Mouse (Mus musculus) left cerebral cortex, adult 2 months (tissue): ENCODE measurements around the gene Kif2c. TPM values are rescaled to one million over a fixed set of nuclear protein-coding genes. Genes with fewer than 3 reads are reported as not detected.
A peak's percentile ranks its signal among the peaks of the same experiment; 100 is the strongest.

Experiments
- DNase-seq, 2 experiments: peaks; one replicate each; pipeline ENCODE4 v3.0.0; 2021 to 2022; ENCODE audit warnings: low spot score in 2 of 2, mixed read lengths in 1 of 2; ENCODE audit errors: extremely low spot score in 1 of 2
- H3K27ac ChIP-seq: fragments of 200-600 bp; 2 replicates; pipeline ENCODE4 v1.8.1; 2022
- H3K4me3 ChIP-seq: fragments of 200-600 bp; 2 replicates; pipeline ENCODE4 v1.8.1; 2022
- CTCF ChIP-seq: fragments of 200-600 bp; IDR thresholded peaks from 2 replicates; pipeline ENCODE4 v1.8.1; 2022; ENCODE audit warnings: antibody characterized with exemption, mild to moderate bottlenecking, moderate library complexity
- intact Hi-C: fragments of 180-260 bp; cut with DNase I; formaldehyde crosslinking; loops from one replicate; pipeline ENCODE4 v1.15.1; 2025
- microRNA-seq, 2 experiments: library from miRNA; unstranded; fragments of <30 nt; microRNA quantifications; one replicate each; pipeline ENCODE4 v1.2.0; 2021
- total RNA-seq, 2 experiments: library from RNA; stranded (reverse); gene quantifications; 2 replicates each; pipeline ENCODE4 v1.2.3; 2021

Gene Kif2c
- total RNA-seq, 2 experiments from 2014 or later: not detected

GRCm38 (mm10) chr4:117123546-117124217 is 58.8 kb downstream of the Kif2c start:
- no peak for TF ChIP-seq CTCF
- Histone ChIP-seq H3K27ac (no peak overlapping the region), H3K4me3 (no peak overlapping the region)
- no peak for DNase-seq
- intact Hi-C loops: no loop called here

GRCm38 (mm10) chr4:117122209-117122608 is 60.2 kb downstream of the Kif2c start:
- Histone ChIP-seq H3K4me3 (no peak overlapping the region), H3K27ac (no peak overlapping the region)
- no peak for TF ChIP-seq CTCF
- no peak for DNase-seq
- intact Hi-C loops: no loop called here

- TF ChIP-seq CTCF: peak; percentile 87
- Histone ChIP-seq H3K4me3 (peak overlapping the region; percentile 92), H3K27ac (peak overlapping the region; percentile 98)
- peak; percentile 91 to 94 for DNase-seq
- intact Hi-C loops: loop anchor here (2.0 kb wide), 1 partner anchor 126 kb away; the partner anchor contains the start of genes Hectd3 and Urod
Measured at GRCm38 (mm10) chr4:117120445-117121414, 61.7 kb downstream of the Kif2c start.

- intact Hi-C loops: loop anchor here (2.0 kb wide), 1 partner anchor 125 kb away; the partner anchor contains the start of genes Hectd3 and Urod
- no peak for DNase-seq
- TF ChIP-seq CTCF: no peak
- Histone ChIP-seq H3K27ac (peak overlapping the region; percentile 98), H3K4me3 (peak overlapping the region; percentile 92)
Measured at GRCm38 (mm10) chr4:117120052-117120444, 62.4 kb downstream of the Kif2c start.

GRCm38 (mm10) chr4:117119636-117120035 is 62.8 kb downstream of the Kif2c start:
- peak overlapping the region; percentile 98 for H3K27ac ChIP-seq
- intact Hi-C loops: loop anchor here (2.0 kb wide), 1 partner anchor 125 kb away; the partner anchor contains the start of genes Hectd3 and Urod
- no peak for TF ChIP-seq CTCF
- H3K4me3 ChIP-seq: peak overlapping the region; percentile 92
- DNase-seq: no peak

- Histone ChIP-seq H3K4me3 (no peak overlapping the region), H3K27ac (no peak overlapping the region)
- no peak for TF ChIP-seq CTCF
- intact Hi-C loops: no loop called here
- DNase-seq: no peak
Measured at GRCm38 (mm10) chr4:117117931-117118330, 64.5 kb downstream of the Kif2c start.

GRCm38 (mm10) chr4:117115592-117115991 is 66.8 kb downstream of the Kif2c start:
- Histone ChIP-seq H3K4me3 (no peak overlapping the region), H3K27ac (no peak overlapping the region)
- intact Hi-C loops: no loop called here
- DNase-seq: no peak
- no peak for TF ChIP-seq CTCF

- no peak for DNase-seq
- intact Hi-C loops: no loop called here
- TF ChIP-seq CTCF: no peak; the same call in 1 of the 2 replicates
- H3K27ac ChIP-seq: no peak overlapping the region
- no peak overlapping the region for H3K4me3 ChIP-seq
Measured at GRCm38 (mm10) chr4:117113237-117113636, 69.2 kb downstream of the Kif2c start.

- no peak for TF ChIP-seq CTCF
- intact Hi-C loops: no loop called here
- H3K4me3 ChIP-seq: no peak overlapping the region
- DNase-seq: no peak
- no peak overlapping the region for H3K27ac ChIP-seq
Measured at GRCm38 (mm10) chr4:117110985-117111384, 71.5 kb downstream of the Kif2c start.

- H3K27ac ChIP-seq: no peak overlapping the region
- DNase-seq: no peak
Measured at GRCm38 (mm10) chr4:117110249-117110648, 72.2 kb downstream of the Kif2c start.

More at GRCm38 (mm10) chr4:117110249-117110648, 72.2 kb downstream of the Kif2c start:
- no peak for TF ChIP-seq CTCF
- H3K4me3 ChIP-seq: no peak overlapping the region
- intact Hi-C loops: no loop called here

Small RNA genes lying within 50 kb of the gene (microRNA-seq; reads per million reads assigned to microRNA genes)
- gene Gm22398: 0 reads per million in 2 experiments

Other genes starting within 250 kb of the Kif2c start
- gene Urod, start 188.2 kb downstream of the Kif2c start, total RNA-seq: 10 to 100 TPM; 62.2 to 65.5 TPM
- gene Hectd3, start 187.3 kb downstream of the Kif2c start, total RNA-seq: 10 to 100 TPM; 41.9 to 43.6 TPM
- 10 to 100 TPM; 14.8 to 21.3 TPM for gene Eif2b3, start 163.2 kb downstream of the Kif2c start, total RNA-seq
- 1 to 10 TPM; 1.7 to 3.5 TPM for gene Ptch2, start 86.6 kb downstream of the Kif2c start, total RNA-seq
- gene Btbd19, start 56.9 kb downstream of the Kif2c start, total RNA-seq: 10 to 100 TPM; 11.5 to 13.2 TPM
- gene Tctex1d4, start 55.8 kb downstream of the Kif2c start, total RNA-seq: not detected
- gene Plk3, start 48.7 kb downstream of the Kif2c start, total RNA-seq: 10 to 100 TPM; 13.7 to 19.6 TPM
- gene Rps8, start 26.4 kb downstream of the Kif2c start, total RNA-seq: 100 to 1,000 TPM; 512 to 526 TPM
- 1 to 10 TPM; 5.0 to 5.4 TPM for gene Tmem53, start 69.3 kb upstream of the Kif2c start, total RNA-seq
- under 1 TPM in 1 of 2 experiments, not detected in 1; 0.63 TPM for gene Armh1, start 69.5 kb upstream of the Kif2c start, total RNA-seq